Mouse (Mus musculus): ENCODE data around the gene Kxd1.

DNA sequence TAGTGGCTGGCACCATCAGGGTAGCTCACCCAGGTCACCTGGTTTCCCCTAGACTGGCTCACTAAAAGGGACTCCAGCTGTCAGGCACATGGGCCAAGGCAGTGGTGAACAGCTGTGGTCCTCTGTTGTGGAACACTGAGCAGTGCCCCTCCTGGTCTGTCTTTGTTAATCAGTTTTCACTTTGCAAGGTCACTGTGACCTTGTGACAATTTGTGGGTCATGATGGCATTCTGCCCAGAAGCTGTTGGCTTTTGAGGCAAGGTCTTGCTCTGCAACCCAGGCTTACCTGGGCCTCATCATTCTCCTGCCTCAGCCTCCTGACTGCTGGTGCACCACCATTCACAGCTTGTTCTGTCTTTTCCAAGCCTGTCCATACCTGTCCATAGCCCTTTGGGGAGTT lies 42.6 kb upstream of the Kxd1 start:
- TF ChIP-seq EP300 (optimal IDR thresholded peaks at IDR 0.05) (no peak), CTCF (IDR thresholded peaks at IDR 0.05; ENCODE audit: low read depth) (no peak)
